28 mouse cellular contexts compared by ENCODE assay signal in genomic region chr6:86978156-86978908, GRCm38 (mm10). TPM values are rescaled to one million over a fixed set of nuclear protein-coding genes. Genes with fewer than 3 reads are reported as not detected.
A peak's percentile ranks its signal among the peaks of the same experiment; 100 is the strongest.
DNase-seq lines count a peak whose midpoint lies in the region; ATAC-seq and TF ChIP-seq lines count a peak whose summit lies in the region.
"Had no signal": no experiment of that assay in that cellular context is flagged by ENCODE, and none has a peak within 500 bp of the region (broad histone marks: within the 10 kb centered on the region; RNA-seq: fewer than 3 reads in every experiment).

No protein-coding gene starts in this region.

- intact Hi-C loops in left cerebral cortex, postnatal 4 days (cut with DNase I): no loop called here

- no peaks in the 10 kb centered on the region for H3K4me1 ChIP-seq in kidney, postnatal 0 days (replicated peaks; ENCODE audit: insufficient read depth, low read length)
- H3K4me1 ChIP-seq in liver, embryonic 16.5 days (ENCODE audit: control insufficient read depth, low read depth, low read length): no peaks in the 10 kb centered on the region
- H3K4me1 ChIP-seq in hindbrain, embryonic 13.5 days (replicated peaks): no peaks in the 10 kb centered on the region
- no peaks in the 10 kb centered on the region for H3K4me1 ChIP-seq in midbrain, embryonic 16.5 days (ENCODE audit: control insufficient read depth, insufficient read depth, low read length)
- H3K4me1 ChIP-seq: forebrain, embryonic 13.5 days; midbrain, embryonic 15.5 days; neural tube, embryonic 12.5 days had no signal

- H3K27ac ChIP-seq in kidney, postnatal 0 days: 0 out of 2 replicates have a peak overlapping the region, but pooled peaks have one; percentile 31
- peak overlapping the region; percentile 25; the same call in 1 of the 2 replicates for H3K27ac ChIP-seq in liver, embryonic 16.5 days (ENCODE audit: low read length)
- H3K27ac ChIP-seq in hindbrain, embryonic 13.5 days: no peak overlapping the region
- no peak overlapping the region for H3K27ac ChIP-seq in midbrain, embryonic 16.5 days (ENCODE audit: low read length)
- H3K27ac ChIP-seq: forebrain, embryonic 13.5 days; heart, embryonic 13.5 days; hindbrain, postnatal 0 days; layer of hippocampus, adult 2 months; left cerebral cortex, adult 2 months; midbrain, embryonic 15.5 days; neural tube, embryonic 12.5 days had no signal

- no peak for DNase-seq in kidney, postnatal 0 days (ENCODE audit: low spot score)
- DNase-seq in kidney, postnatal 14 days: no peak
- peak; percentile 16 for DNase-seq in induced T-regulatory cell, adult 2 months (ENCODE audit: low read depth)
- no peak for DNase-seq in left cerebral cortex, postnatal 4 days
- DNase-seq: adrenal gland, adult 8-10 months; cerebellum, adult 11 months; cerebellum, adult 9-10 months; cerebellum, postnatal 36 days; gastrocnemius, postnatal 10 days; heart, postnatal 10 days; kidney, postnatal 25 days; lung, postnatal 14 days; right cerebral cortex, adult 18-20 months; spleen, adult 18-20 months had no signal

- H3K4me2 ChIP-seq in kidney, postnatal 0 days (ENCODE audit: low read length): no peak overlapping the region
- H3K4me2 ChIP-seq in liver, embryonic 16.5 days (ENCODE audit: low read depth, low read length): no peak overlapping the region
- no peak overlapping the region for H3K4me2 ChIP-seq in hindbrain, embryonic 13.5 days
- H3K4me2 ChIP-seq in midbrain, embryonic 16.5 days (ENCODE audit: low read length): no peak overlapping the region
- H3K4me2 ChIP-seq: forebrain, embryonic 13.5 days; heart, embryonic 13.5 days; lung, embryonic 14.5 days; midbrain, embryonic 15.5 days; neural tube, embryonic 12.5 days had no signal

- no peaks in the 10 kb centered on the region; the same call in 1 of the 2 replicates for H3K36me3 ChIP-seq in kidney, postnatal 0 days (ENCODE audit: insufficient read depth, low read length)
- H3K36me3 ChIP-seq in liver, embryonic 16.5 days (ENCODE audit: control insufficient read depth, insufficient read depth): no peaks in the 10 kb centered on the region
- peaks cover 55% of the 10 kb centered on the region for H3K36me3 ChIP-seq in hindbrain, embryonic 13.5 days
- peaks cover 17% of the 10 kb centered on the region for H3K36me3 ChIP-seq in midbrain, embryonic 16.5 days (ENCODE audit: control insufficient read depth, insufficient read depth, low read length)

- no peak for ATAC-seq in kidney, postnatal 0 days (replicated peaks; ENCODE audit: low FRiP score, low read depth)
- peak; percentile 43 for ATAC-seq in CD4-positive, CD25-positive, alpha-beta regulatory T cell, adult 4 months
- ATAC-seq in liver, embryonic 16.5 days (ENCODE audit: low read depth): peak; percentile 45; the same call in 1 of the 2 replicates
- no peak for ATAC-seq in hindbrain, embryonic 13.5 days (ENCODE audit: low FRiP score)
- no peak for ATAC-seq in midbrain, embryonic 16.5 days
- ATAC-seq: forebrain, embryonic 13.5 days; hindbrain, postnatal 0 days; midbrain, embryonic 15.5 days had no signal

- no peak overlapping the region for H3K9ac ChIP-seq in kidney, postnatal 0 days (ENCODE audit: low read depth, low read length)
- H3K9ac ChIP-seq in liver, embryonic 16.5 days (ENCODE audit: low read depth, low read length): no peak overlapping the region
- no peak overlapping the region for H3K9ac ChIP-seq in hindbrain, embryonic 13.5 days
- H3K9ac ChIP-seq in midbrain, embryonic 16.5 days (ENCODE audit: low read depth, low read length): no peak overlapping the region
- H3K9ac ChIP-seq: forebrain, embryonic 13.5 days; heart, embryonic 13.5 days; lung, embryonic 14.5 days; midbrain, embryonic 15.5 days; neural tube, embryonic 12.5 days had no signal

- WGBS in kidney, postnatal 0 days: 76% methylated on average over 8 of the region's 8 CpGs
- WGBS in liver, embryonic 16.5 days (ENCODE audit: insufficient replicate concordance): 67% methylated on average over 8 of the region's 8 CpGs
- WGBS in hindbrain, embryonic 13.5 days: 86% methylated on average over 8 of the region's 8 CpGs
- 95% methylated on average over 8 of the region's 8 CpGs for WGBS in midbrain, embryonic 16.5 days

- TF ChIP-seq CTCF in kidney, postnatal 0 days (IDR thresholded peaks at IDR 0.05; ENCODE audit: low read depth): no peak

- no peaks in the 10 kb centered on the region for H3K9me3 ChIP-seq in kidney, postnatal 0 days (replicated peaks; ENCODE audit: low read length)
- H3K9me3 ChIP-seq in liver, embryonic 16.5 days (replicated peaks; ENCODE audit: control insufficient read depth, low read length): no peaks in the 10 kb centered on the region
- no peaks in the 10 kb centered on the region for H3K9me3 ChIP-seq in hindbrain, embryonic 13.5 days
- no peaks in the 10 kb centered on the region for H3K9me3 ChIP-seq in midbrain, embryonic 16.5 days (replicated peaks; ENCODE audit: control insufficient read depth, low read length, poor library complexity, severe bottlenecking)
- H3K9me3 ChIP-seq: forebrain, embryonic 13.5 days; G1E; heart, embryonic 13.5 days; midbrain, embryonic 15.5 days; neural tube, embryonic 12.5 days had no signal

- H3K27me3 ChIP-seq in kidney, postnatal 0 days (ENCODE audit: insufficient read depth, low read length): no peaks in the 10 kb centered on the region
- H3K27me3 ChIP-seq in liver, embryonic 16.5 days (ENCODE audit: control insufficient read depth, insufficient read depth, low read depth, low read length): no peaks in the 10 kb centered on the region
- H3K27me3 ChIP-seq in hindbrain, embryonic 13.5 days: no peaks in the 10 kb centered on the region
- H3K27me3 ChIP-seq in midbrain, embryonic 16.5 days (ENCODE audit: control insufficient read depth, insufficient read depth, low read depth, low read length): no peaks in the 10 kb centered on the region
- H3K27me3 ChIP-seq: forebrain, embryonic 13.5 days; heart, embryonic 13.5 days; midbrain, embryonic 15.5 days; neural tube, embryonic 12.5 days had no signal

- no peak overlapping the region for H3K4me3 ChIP-seq in kidney, postnatal 0 days (replicated peaks; ENCODE audit: low read depth, low read length)
- H3K4me3 ChIP-seq in liver, embryonic 16.5 days (ENCODE audit: low read depth, low read length): no peak overlapping the region
- H3K4me3 ChIP-seq in hindbrain, embryonic 13.5 days: no peak overlapping the region
- no peak overlapping the region for H3K4me3 ChIP-seq in midbrain, embryonic 16.5 days (ENCODE audit: low read depth, low read length)
- H3K4me3 ChIP-seq: forebrain, embryonic 13.5 days; heart, embryonic 13.5 days; layer of hippocampus, adult 2 months; left cerebral cortex, adult 2 months; midbrain, embryonic 15.5 days; myocyte; neural tube, embryonic 12.5 days had no signal

RNA-seq across cellular contexts. Expression of gene Nfu1, which starts 30.7 kb away (rescaled TPM):
- 115 and 119 TPM in 2 replicates for polyA plus RNA-seq in kidney, postnatal 0 days (2015; fragmentation: Nextera tagmentation; extraction: Ambion mirVana)
- polyA plus RNA-seq in CD4-positive, CD25-positive, alpha-beta regulatory T cell, adult 4 months (2017; shearing (Covaris generic)): 100 to 1,000 TPM; 145 to 167 TPM
- polyA plus RNA-seq in liver, embryonic 16.5 days (2015; fragmentation: Nextera tagmentation; extraction: Ambion mirVana): 40.9 and 44.0 TPM in 2 replicates
- polyA plus RNA-seq in hindbrain, embryonic 13.5 days (2015; fragmentation: Nextera tagmentation; extraction: Ambion mirVana): 126 and 130 TPM in 2 replicates
- total RNA-seq in left cerebral cortex, postnatal 4 days (2021): 10 to 100 TPM; 61.7 to 61.8 TPM
- polyA plus RNA-seq in midbrain, embryonic 16.5 days (2015; fragmentation: Nextera tagmentation; extraction: Ambion mirVana): 140 and 148 TPM in 2 replicates

Comparison
In these comparisons a context has a peak if more than half of its experiments do, and no peak if none do; other contexts are left out.
1. ATAC-seq: peak in CD4-positive, CD25-positive, alpha-beta regulatory T cell, adult 4 months (single experiment) and liver, embryonic 16.5 days (single experiment); none in kidney, postnatal 0 days (single experiment), hindbrain, embryonic 13.5 days (single experiment) and midbrain, embryonic 16.5 days (single experiment).
2. H3K27ac ChIP-seq: peak in kidney, postnatal 0 days (single experiment) and liver, embryonic 16.5 days (single experiment); none in hindbrain, embryonic 13.5 days (single experiment) and midbrain, embryonic 16.5 days (single experiment).